Mouse (Mus musculus) megakaryocyte, embryonic 14.5 days (primary cell): ENCODE results near the gene Lce1b. TPM values are rescaled to one million over a fixed set of nuclear protein-coding genes. Genes with fewer than 3 reads are reported as not detected.
"Not testable (repeated sequence)": the region's sequence is repeated elsewhere in the genome, so short reads cannot be mapped to it uniquely, and the experiment has no call there.

Experiments used
- H3K27me3 ChIP-seq: replicated peaks from 2 replicates; pipeline ENCODE3; 2012; ENCODE audit warnings: inconsistent platforms
- H3K36me3 ChIP-seq: replicated peaks from 2 replicates; pipeline ENCODE3; 2012; ENCODE audit warnings: low read length, inconsistent platforms, mixed read lengths
- H3K4me1 ChIP-seq: 2 replicates; pipeline ENCODE4 v1.6.1; 2012; ENCODE audit warnings: inconsistent platforms
- H3K4me3 ChIP-seq: replicated peaks from 2 replicates; pipeline ENCODE3; 2012; ENCODE audit warnings: moderate library complexity, mild to moderate bottlenecking, inconsistent platforms
- H3K9me3 ChIP-seq: 2 replicates; pipeline ENCODE4 v1.6.1; 2012; ENCODE audit warnings: inconsistent platforms
- FLI1 ChIP-seq: IDR thresholded peaks from 2 replicates; pipeline ENCODE4 v1.6.1; 2012; ENCODE audit warnings: low read length, inconsistent platforms, mixed read lengths
- GATA1 ChIP-seq: IDR thresholded peaks from 3 replicates; pipeline ENCODE4 v1.6.1; 2012; ENCODE audit warnings: mixed read lengths, low read length, inconsistent platforms, borderline replicate concordance
- polyA plus RNA-seq: library from polyadenylated mRNA; stranded (reverse); fragments of >175 nt; gene quantifications from 2 replicates; pipeline ENCODE4 v1.2.3, GENCODE M21; 2012; ENCODE audit warnings: low replicate concordance; ENCODE audit not compliant: insufficient read depth

Gene Lce1b
- polyA plus RNA-seq, result not detected in 2 replicates

DNA sequence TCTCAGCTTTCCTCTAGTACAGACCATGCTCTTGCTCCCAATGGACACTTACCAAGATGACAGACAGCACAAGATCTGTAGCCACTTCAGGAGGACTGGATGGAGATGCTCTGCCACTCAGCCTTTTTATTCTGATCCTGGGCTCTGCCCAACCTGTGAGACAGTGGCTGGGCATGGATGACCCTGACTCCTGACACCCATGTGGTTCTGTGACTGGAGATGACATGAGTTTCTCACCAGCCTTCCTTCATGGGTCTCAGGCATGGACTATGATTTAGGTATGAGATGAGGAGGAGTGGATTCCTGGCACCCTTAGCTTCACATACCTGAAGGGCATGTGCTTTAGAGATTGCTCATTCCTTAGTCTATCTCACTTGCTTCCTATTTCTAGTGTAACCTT lies at the start of gene Lce1b:
Gene Lce1b (minus strand): TSS at position 101 of the 400 bp plus-strand sequence.
- TF ChIP-seq FLI1 (no peak), GATA1 (no peak)

DNA sequence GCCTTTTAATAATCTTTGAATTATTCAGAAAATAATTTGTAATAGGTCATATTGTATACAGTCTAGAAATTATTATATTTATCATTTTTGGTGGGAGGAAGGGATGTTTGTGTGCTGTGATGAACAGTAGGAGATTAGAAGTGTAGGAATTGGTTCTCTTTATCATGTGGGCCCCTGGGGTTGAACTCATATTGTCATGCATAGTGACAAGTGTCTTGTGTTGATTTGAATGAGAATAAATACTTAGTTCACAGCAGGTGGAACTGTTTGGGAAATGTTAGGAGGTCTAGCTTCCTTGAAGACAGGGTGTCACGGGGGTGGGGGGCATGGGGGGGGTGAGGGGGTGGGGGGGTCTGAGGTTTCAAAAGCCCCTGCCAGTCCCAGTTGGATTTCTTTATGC lies 37.9 kb upstream of the Lce1b start:
- Histone ChIP-seq H3K36me3 (no peaks in the 10 kb centered on the region), H3K4me1 (no peaks in the 10 kb centered on the region), H3K4me3 (no peak overlapping the region), H3K27me3 (no peaks in the 10 kb centered on the region), H3K9me3 (no peaks in the 10 kb centered on the region)
- TF ChIP-seq FLI1 (no peak), GATA1 (no peak)

More for the DNA sequence above, at the start of gene Lce1b:
- H3K36me3 ChIP-seq, result no peaks in the 10 kb centered on the region
- H3K4me3 ChIP-seq, result no peak within 1 kb of the TSS
- no peaks in the 10 kb centered on the region for H3K4me1 ChIP-seq
- H3K9me3 ChIP-seq, result no peaks in the 10 kb centered on the region
- H3K27me3 ChIP-seq, result no peaks in the 10 kb centered on the region

DNA sequence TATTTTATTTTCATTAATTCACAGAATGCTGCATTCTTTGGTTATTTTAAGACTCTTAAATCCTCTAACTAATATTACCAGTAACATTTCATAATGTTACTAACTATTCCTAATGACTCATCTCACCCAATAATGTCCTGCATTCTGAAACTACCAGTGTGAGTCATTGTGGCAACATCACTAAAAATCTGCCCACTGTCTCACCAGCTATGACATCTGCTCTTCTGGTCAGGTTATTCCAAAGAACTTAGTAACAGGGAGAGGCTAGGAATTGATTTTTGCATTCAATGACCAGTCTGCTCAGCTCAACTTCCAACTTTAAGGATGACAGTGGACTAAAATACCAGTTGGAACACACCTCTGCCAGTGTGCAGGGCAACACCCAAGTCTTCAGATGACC lies 35.0 kb upstream of the Lce1b start:
- Histone ChIP-seq H3K4me1 (no peaks in the 10 kb centered on the region), H3K27me3 (no peaks in the 10 kb centered on the region), H3K4me3 (no peak overlapping the region), H3K36me3 (no peaks in the 10 kb centered on the region), H3K9me3 (no peaks in the 10 kb centered on the region)
- no peak for TF ChIP-seq FLI1
- no peak for TF ChIP-seq GATA1

DNA sequence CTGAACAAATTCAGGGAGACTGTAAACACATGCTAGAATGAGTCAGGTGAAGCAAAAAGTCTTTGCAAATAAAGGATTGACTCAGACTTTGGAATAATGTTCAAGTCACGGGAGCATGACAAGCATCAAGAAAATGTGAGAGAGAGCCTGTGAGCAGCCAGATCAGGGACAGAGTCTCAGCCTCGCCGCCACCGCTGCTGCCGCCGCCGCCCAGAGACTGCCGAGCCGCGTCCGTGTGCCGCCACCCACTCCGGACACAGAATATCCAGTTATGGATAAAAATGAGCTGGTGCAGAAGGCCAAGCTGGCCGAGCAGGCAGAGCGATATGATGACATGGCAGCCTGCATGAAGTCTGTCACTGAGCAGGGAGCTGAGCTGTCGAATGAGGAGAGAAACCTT lies 32.4 kb upstream of the Lce1b start:
- H3K36me3 ChIP-seq, H3K9me3 ChIP-seq, H3K4me1 ChIP-seq, H3K27me3 ChIP-seq, H3K4me3 ChIP-seq: not testable (repeated sequence)

DNA sequence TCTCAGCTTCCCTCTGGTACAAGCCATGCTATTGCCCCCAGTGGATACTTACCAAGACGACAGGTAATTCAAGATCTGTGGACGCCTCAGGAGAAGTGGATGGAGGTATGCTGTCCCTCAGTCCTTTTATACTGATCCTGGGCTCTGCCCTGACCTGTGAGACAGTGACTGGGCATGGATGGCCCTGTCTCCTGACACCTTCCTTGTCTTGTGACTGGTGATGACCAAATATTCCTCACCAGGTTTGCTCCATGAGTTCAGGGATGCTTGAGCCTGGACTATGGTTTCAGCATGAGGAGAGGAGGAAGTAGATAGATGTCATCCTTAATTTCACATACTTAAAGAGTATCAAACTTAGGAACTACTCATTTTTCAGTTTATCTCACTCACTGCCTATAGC lies 30.4 kb upstream of the Lce1b start, which contains the start of gene Lce1d:
Gene Lce1d (minus strand): TSS at position 101 of the 400 bp plus-strand sequence.
- Histone ChIP-seq H3K4me1 (no peaks in the 10 kb centered on the region), H3K27me3 (no peaks in the 10 kb centered on the region), H3K9me3 (no peaks in the 10 kb centered on the region), H3K4me3 (no peak within 1 kb of the TSS), H3K36me3 (no peaks in the 10 kb centered on the region)
- TF ChIP-seq FLI1 (no peak), GATA1 (no peak)

DNA sequence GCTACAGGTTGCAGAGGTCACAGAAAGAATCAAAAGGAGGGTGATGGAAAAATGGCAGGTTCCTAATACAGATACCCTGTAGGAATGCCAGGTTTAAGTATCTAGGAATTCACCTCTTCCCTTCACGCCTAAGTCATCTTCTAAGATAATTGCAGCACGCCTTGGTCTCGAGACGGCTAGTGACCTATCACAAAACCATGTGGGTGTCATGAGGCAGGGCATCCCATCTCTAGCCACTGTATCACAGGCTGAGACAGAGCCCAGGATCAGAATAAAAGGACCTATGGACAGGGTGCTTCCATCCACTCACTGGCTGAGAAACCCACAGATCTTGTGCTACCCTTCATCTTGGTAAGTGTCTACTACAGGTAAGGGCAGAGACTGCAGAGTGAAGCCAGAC lies 22.2 kb upstream of the Lce1b start, which contains the start of gene Lce1c:
Gene Lce1c (plus strand): TSS at position 301 of the 400 bp plus-strand sequence.
- Histone ChIP-seq H3K36me3 (no peaks in the 10 kb centered on the region), H3K27me3 (no peaks in the 10 kb centered on the region), H3K9me3 (no peaks in the 10 kb centered on the region), H3K4me3 (no peak within 1 kb of the TSS), H3K4me1 (no peaks in the 10 kb centered on the region)
- no peak for TF ChIP-seq FLI1
- TF ChIP-seq GATA1, result no peak

DNA sequence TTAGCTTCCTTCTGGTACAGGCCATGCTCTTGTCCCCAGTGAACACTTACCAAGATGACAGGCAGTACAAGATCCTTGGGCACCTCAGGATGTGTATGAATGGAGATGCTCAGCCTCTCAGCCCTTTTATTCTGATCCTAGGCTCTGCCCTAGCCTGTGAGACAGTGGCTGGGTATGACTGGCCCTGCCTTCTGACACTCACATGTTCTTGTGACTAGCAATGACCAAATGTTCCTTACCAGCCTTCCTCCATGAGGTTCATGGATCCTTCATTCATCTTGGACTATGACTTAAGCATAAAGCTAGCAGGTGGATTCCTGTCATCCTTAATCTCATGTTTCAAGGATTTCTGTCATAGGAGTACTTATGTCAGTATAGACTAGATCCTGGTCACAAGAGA lies 13.5 kb upstream of the Lce1b start, which contains the start of gene Lce1a2:
Gene Lce1a2 (minus strand): TSS at position 101 of the 400 bp plus-strand sequence.
- Histone ChIP-seq H3K4me3 (no peak within 1 kb of the TSS), H3K36me3 (no peaks in the 10 kb centered on the region), H3K27me3 (no peaks in the 10 kb centered on the region), H3K9me3 (no peaks in the 10 kb centered on the region), H3K4me1 (no peaks in the 10 kb centered on the region)
- TF ChIP-seq GATA1 (no peak), FLI1 (no peak)

DNA sequence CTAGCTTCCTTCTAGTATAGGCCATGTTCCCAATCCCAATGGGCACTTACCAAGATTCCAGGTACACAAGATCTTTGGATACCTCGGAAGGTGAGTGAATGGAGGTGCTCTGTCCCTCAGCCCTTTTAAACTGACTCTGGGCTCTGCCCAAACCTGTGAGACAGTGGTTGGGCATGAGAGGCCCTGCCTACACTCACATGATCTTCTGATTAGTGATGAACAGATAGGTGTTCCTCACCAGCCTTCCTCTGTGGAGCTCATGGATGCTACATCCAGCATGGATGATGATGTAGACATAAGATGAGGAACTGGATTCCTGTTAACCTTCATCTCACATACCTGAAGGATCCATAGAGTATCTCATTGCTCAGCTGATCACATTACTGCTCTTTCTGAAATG lies 8.5 kb downstream of the Lce1b start, which contains the start of gene Lce1a1:
Gene Lce1a1 (minus strand): TSS at position 101 of the 400 bp plus-strand sequence.
- no peaks in the 10 kb centered on the region for H3K36me3 ChIP-seq
- H3K4me3 ChIP-seq, result no peak within 1 kb of the TSS
- TF ChIP-seq FLI1 (no peak), GATA1 (no peak)
- H3K9me3 ChIP-seq, result no peaks in the 10 kb centered on the region
- H3K27me3 ChIP-seq, result no peaks in the 10 kb centered on the region
- H3K4me1 ChIP-seq, result no peaks in the 10 kb centered on the region

DNA sequence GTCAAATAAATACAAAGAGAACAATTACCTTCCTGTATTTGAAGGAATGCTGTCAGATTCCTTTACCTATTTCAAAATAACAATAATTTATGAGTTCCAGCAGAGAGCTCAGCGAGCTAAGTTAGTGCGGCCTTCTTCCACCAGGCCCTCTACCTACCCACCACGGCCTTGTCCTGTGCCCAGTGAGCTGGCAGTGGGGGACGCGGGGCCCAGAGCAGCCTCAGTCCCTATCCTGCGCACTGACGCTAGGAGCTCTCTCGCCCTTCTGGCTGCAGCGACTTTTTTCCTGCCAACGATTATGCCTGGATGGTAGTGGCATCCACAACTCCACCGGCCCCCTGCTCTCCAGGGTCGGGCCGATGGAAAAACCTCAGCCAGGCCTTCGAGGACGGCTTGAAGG lies 16.9 kb downstream of the Lce1b start:
- H3K27me3 ChIP-seq, result no peaks in the 10 kb centered on the region
- TF ChIP-seq FLI1, result no peak
- TF ChIP-seq GATA1, result no peak
- no peaks in the 10 kb centered on the region for H3K4me1 ChIP-seq
- no peak overlapping the region for H3K4me3 ChIP-seq
- no peaks in the 10 kb centered on the region for H3K36me3 ChIP-seq
- peaks cover 4% of the 10 kb centered on the region; the same call in 1 of the 2 replicates for H3K9me3 ChIP-seq

DNA sequence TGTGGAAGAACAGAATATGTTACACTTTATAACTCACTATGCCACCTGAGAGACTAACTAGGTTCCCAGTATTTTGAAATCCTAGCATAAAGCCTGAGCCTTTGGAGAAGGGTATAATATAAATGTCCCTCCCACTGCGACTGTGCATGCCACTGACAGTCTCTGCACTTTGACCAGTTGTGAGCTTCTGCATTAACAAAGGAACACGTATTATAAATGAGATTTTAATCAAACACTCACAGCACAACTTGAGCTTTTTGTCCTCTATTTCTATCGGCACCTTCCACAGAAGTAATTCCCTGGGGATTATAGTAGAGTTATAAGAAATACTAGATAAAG lies 18.1 kb downstream of the Lce1b start:
- peaks cover 4% of the 10 kb centered on the region; the same call in 1 of the 2 replicates for H3K9me3 ChIP-seq
- TF ChIP-seq FLI1 (no peak), GATA1 (no peak)
- H3K36me3 ChIP-seq, result no peaks in the 10 kb centered on the region
- H3K4me1 ChIP-seq, result no peaks in the 10 kb centered on the region
- H3K4me3 ChIP-seq, result no peak overlapping the region
- H3K27me3 ChIP-seq, result no peaks in the 10 kb centered on the region

DNA sequence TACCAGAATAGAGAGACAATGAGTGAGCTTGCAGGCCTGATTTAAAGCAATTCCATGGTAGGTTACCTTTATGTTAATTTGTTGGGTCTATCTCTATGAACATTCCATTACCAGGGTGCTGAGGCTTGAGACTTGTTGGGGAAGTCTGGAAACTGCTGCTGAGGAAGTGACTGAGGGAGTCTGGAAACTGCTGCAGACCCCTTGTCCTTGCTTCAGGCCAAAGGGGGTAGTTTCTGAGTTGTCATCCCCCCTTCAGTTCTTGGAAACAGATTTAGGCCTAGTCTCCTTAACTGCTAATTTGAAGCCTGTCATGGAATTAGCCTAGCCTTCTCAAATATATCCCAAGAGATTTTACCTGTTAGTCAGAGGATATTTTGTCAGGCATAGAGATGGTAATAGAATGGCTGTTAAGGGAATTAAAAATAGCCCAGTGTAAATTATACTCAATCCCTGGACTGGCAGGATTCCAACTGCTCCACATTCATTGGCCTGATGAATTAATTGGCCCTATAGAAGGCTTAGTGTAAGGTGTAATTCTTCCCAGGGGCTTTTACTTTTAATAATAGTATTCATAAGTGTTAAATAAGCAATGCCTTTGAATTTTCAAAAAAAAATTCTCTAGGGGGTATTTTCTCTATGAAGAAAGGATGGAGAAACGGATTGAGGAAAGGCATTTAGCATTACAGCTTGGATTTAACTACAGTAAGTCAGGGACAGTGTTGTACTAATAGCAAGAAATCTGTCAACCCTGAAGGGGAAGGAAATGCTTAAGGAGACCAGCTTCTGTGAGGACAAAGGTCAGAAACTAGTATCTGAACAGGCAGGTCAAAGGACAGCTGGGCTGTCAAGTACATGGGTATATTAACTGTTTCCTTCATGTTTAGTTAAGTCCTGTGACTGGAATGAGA lies 18.7 kb downstream of the Lce1b start:
- H3K36me3 ChIP-seq, result no peaks in the 10 kb centered on the region
- no peak for TF ChIP-seq GATA1
- no peak for TF ChIP-seq FLI1
- no peak overlapping the region for H3K4me3 ChIP-seq

More for the DNA sequence above, 18.7 kb downstream of the Lce1b start:
- Histone ChIP-seq H3K27me3 (no peaks in the 10 kb centered on the region), H3K9me3 (peaks cover 4% of the 10 kb centered on the region; the same call in 1 of the 2 replicates), H3K4me1 (no peaks in the 10 kb centered on the region)
